Mouse (Mus musculus) kidney, adult 2 months (tissue): ENCODE results near the gene Apoc3.

Experiments used
- CTCF ChIP-seq: fragments of 200-500 bp; conservative IDR thresholded peaks from 2 replicates; pipeline ENCODE4 v1.5.1; 2011; ENCODE audit warnings: low read depth, mild to moderate bottlenecking, control low read depth, low read length, moderate library complexity, mixed read lengths; ENCODE audit not compliant: insufficient read depth, insufficient read length
- POLR2A ChIP-seq: fragments of 200-500 bp; IDR thresholded peaks from one replicate; pipeline ENCODE4 v1.6.1; 2011; ENCODE audit warnings: low read depth, low read length, control low read depth

DNA sequence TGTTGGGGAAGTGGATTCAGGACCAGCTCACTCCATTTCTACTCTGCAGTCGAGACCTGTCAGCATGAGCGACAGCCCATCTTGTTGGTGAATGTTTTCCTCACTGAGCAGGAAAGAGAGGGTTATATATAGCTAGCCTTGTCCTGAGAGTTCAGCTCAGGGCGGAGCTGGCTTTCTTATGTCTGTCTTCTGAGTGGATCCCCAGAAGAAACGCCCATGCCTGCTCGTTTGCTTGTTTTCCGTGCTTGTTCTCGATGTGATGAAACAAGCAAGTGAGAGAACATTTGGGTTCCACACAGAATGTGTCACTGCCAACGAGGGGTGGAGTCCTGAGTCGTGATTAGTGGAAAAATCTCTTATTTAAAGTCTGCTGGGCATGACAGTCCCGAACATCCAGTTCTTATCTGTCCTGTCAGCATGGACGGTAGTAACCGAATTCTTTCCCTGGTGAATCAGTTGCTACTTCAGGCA, 38.7 kb downstream of the Apoc3 start:
- TF ChIP-seq POLR2A: no peak
- TF ChIP-seq CTCF: no peak
